Comparison of ENCODE assay signal across 18 mouse cellular contexts in genomic region chr16:34997576-34997975, GRCm38 (mm10). TPM values are rescaled to one million over a fixed set of nuclear protein-coding genes. Genes with fewer than 3 reads are reported as not detected.
DNase-seq lines count a peak whose midpoint lies in the region; ATAC-seq and TF ChIP-seq lines count a peak whose summit lies in the region.
"Had no signal": no experiment of that assay in that cellular context is flagged by ENCODE, and none has a peak within 500 bp of the region (broad histone marks: within the 10 kb centered on the region; RNA-seq: fewer than 3 reads in every experiment).

No protein-coding gene starts in this region.

- peak; percentile 21; the same call in 1 of the 2 replicates for ATAC-seq in lung, postnatal 0 days
- peak; percentile 55; the same call in 1 of the 2 replicates for ATAC-seq in intestine, embryonic 15.5 days
- ATAC-seq: midbrain, embryonic 16.5 days had no signal

- H3K9me3 ChIP-seq in lung, postnatal 0 days (ENCODE audit: low read length): no peaks in the 10 kb centered on the region
- no peaks in the 10 kb centered on the region for H3K9me3 ChIP-seq in intestine, embryonic 15.5 days
- H3K9me3 ChIP-seq: embryonic facial prominence, embryonic 15.5 days; forebrain, embryonic 12.5 days; limb, embryonic 12.5 days had no signal

- no peak overlapping the region for H3K9ac ChIP-seq in lung, postnatal 0 days (replicated peaks; ENCODE audit: low read depth)
- H3K9ac ChIP-seq in intestine, embryonic 15.5 days: 0 out of 2 replicates have a peak overlapping the region, but pooled peaks have one; percentile 21
- H3K9ac ChIP-seq: embryonic facial prominence, embryonic 15.5 days; forebrain, embryonic 12.5 days; limb, embryonic 12.5 days; liver, embryonic 14.5 days had no signal

- WGBS in lung, postnatal 0 days: 51% methylated on average over 10 of the region's 10 CpGs
- 55% methylated on average over 10 of the region's 10 CpGs for WGBS in intestine, embryonic 15.5 days

- H3K4me1 ChIP-seq in lung, postnatal 0 days (ENCODE audit: insufficient read depth, low read depth, low read length): peaks cover 6% of the 10 kb centered on the region; the same call in 1 of the 2 replicates
- peaks cover 18% of the 10 kb centered on the region for H3K4me1 ChIP-seq in intestine, embryonic 15.5 days (replicated peaks)

- no peak overlapping the region for H3K4me2 ChIP-seq in lung, postnatal 0 days (replicated peaks; ENCODE audit: low read depth, low read length)
- H3K4me2 ChIP-seq in intestine, embryonic 15.5 days (replicated peaks): peak overlapping the region; percentile 34
- H3K4me2 ChIP-seq: embryonic facial prominence, embryonic 15.5 days; forebrain, embryonic 12.5 days; limb, embryonic 12.5 days had no signal

- 0 out of 2 replicates have a peak, but pooled peaks cover 4% of the 10 kb centered on the region for H3K36me3 ChIP-seq in lung, postnatal 0 days (ENCODE audit: insufficient read depth, low read length)
- H3K36me3 ChIP-seq in intestine, embryonic 15.5 days: no peaks in the 10 kb centered on the region
- H3K36me3 ChIP-seq: embryonic facial prominence, embryonic 15.5 days; forebrain, embryonic 12.5 days; limb, embryonic 12.5 days had no signal

- no peaks in the 10 kb centered on the region for H3K27me3 ChIP-seq in lung, postnatal 0 days (replicated peaks; ENCODE audit: insufficient read depth, low read length)
- no peaks in the 10 kb centered on the region for H3K27me3 ChIP-seq in intestine, embryonic 15.5 days (replicated peaks)
- H3K27me3 ChIP-seq: embryonic facial prominence, embryonic 15.5 days had no signal

- peak; percentile 96 for DNase-seq in heart, adult 11 months
- no peak for DNase-seq in heart, postnatal 4 days
- peak; percentile 29 for DNase-seq in lung, postnatal 0 days (ENCODE audit: low spot score)
- DNase-seq in lung, adult 18-20 months: no peak
- DNase-seq in testis, postnatal 10 days (ENCODE audit: low spot score): peak; percentile 62
- no peak for DNase-seq in T-cell, adult 2 months (ENCODE audit: low spot score)
- DNase-seq in urinary bladder, postnatal 10 days (ENCODE audit: low spot score): no peak
- DNase-seq: cerebellum, adult 8-10 months; gastrocnemius, postnatal 36 days; thymus, adult 2 months had no signal

- H3K27ac ChIP-seq in lung, postnatal 0 days (ENCODE audit: low read length): no peak overlapping the region
- H3K27ac ChIP-seq in intestine, embryonic 15.5 days: 0 out of 2 replicates have a peak overlapping the region, but pooled peaks have one; percentile 40
- H3K27ac ChIP-seq: embryonic facial prominence, embryonic 15.5 days; forebrain, embryonic 12.5 days; kidney, postnatal 0 days; limb, embryonic 12.5 days; liver, embryonic 14.5 days had no signal

- no peak overlapping the region for H3K4me3 ChIP-seq in lung, postnatal 0 days (ENCODE audit: low read depth, low read length)
- H3K4me3 ChIP-seq in intestine, embryonic 15.5 days (replicated peaks): peak overlapping the region; percentile 25
- H3K4me3 ChIP-seq: embryonic facial prominence, embryonic 15.5 days; forebrain, embryonic 12.5 days; layer of hippocampus, adult 2 months; limb, embryonic 12.5 days had no signal

- TF ChIP-seq EP300 in lung, postnatal 0 days (IDR thresholded peaks at IDR 0.05): no peak

- TF ChIP-seq CTCF in lung, postnatal 0 days (IDR thresholded peaks at IDR 0.05): no peak

RNA-seq across cellular contexts. Expression of gene Hacd2, which starts 24.7 kb away (rescaled TPM):
- total RNA-seq in heart, postnatal 4 days (2021): 10 to 100 TPM; 10.7 to 13.7 TPM
- polyA plus RNA-seq in lung, postnatal 0 days (2015; fragmentation: Nextera tagmentation; extraction: Ambion mirVana): 60.8 and 67.1 TPM in 2 replicates
- 92.3 and 112 TPM in 2 replicates for polyA plus RNA-seq in intestine, embryonic 15.5 days (2015; fragmentation: Nextera tagmentation; extraction: Ambion mirVana)

Comparison
In these comparisons a context has a peak if more than half of its experiments do, and no peak if none do; other contexts are left out.
1. DNase-seq: peak in heart, adult 11 months (single experiment), lung, postnatal 0 days (single experiment) and testis, postnatal 10 days (single experiment); none in heart, postnatal 4 days (single experiment), lung, adult 18-20 months (0 of 2), T-cell, adult 2 months (single experiment) and urinary bladder, postnatal 10 days (single experiment).